Mouse (Mus musculus) liver, embryonic 14.5 days (tissue): ENCODE measurements around the gene Tns1. TPM values are rescaled to one million over a fixed set of nuclear protein-coding genes. Genes with fewer than 3 reads are reported as not detected.

ENCODE experiments used
- ATAC-seq: fragments of 200-750 bp; cut with Nextera tagmentation; 2 replicates; pipeline ENCODE4 v1.8.0; 2017; ENCODE audit warnings: moderate number of reproducible peaks, mild to moderate bottlenecking, moderate library complexity; ENCODE audit not compliant: insufficient read depth
- DNase-seq, 3 experiments: peaks; one replicate each; pipeline ENCODE4 v3.0.0-alpha.2; 2012 to 2013; ENCODE audit warnings: low read depth in 3 of 3, low spot score in 3 of 3
- H3K27ac ChIP-seq: fragments of 300-500 bp; sonication (generic); 2 replicates; pipeline ENCODE4 v1.5.1; 2014; ENCODE audit warnings: moderate library complexity, mild to moderate bottlenecking, control low read depth, inconsistent platforms
- H3K27me3 ChIP-seq: fragments of 300-500 bp; sonication (generic); 2 replicates; pipeline ENCODE4 v1.6.1; 2014; ENCODE audit warnings: mild to moderate bottlenecking, low read length, moderate library complexity; ENCODE audit not compliant: control insufficient read depth, insufficient read depth
- H3K36me3 ChIP-seq: fragments of 300-500 bp; sonication (generic); replicated peaks from 2 replicates; pipeline ENCODE4 v1.6.1; 2014; ENCODE audit warnings: low read depth; ENCODE audit not compliant: control insufficient read depth, insufficient read depth
- H3K4me1 ChIP-seq, 2 experiments: fragments of 200-500 bp in 1 of 2; fragments of 300-500 bp in 1 of 2; sonication (generic) in 1 of 2; replicated peaks; 2 replicates each; pipeline ENCODE4 v1.6.1; 2012 to 2014; ENCODE audit warnings: antibody characterized with exemption in 1 of 2, inconsistent platforms in 1 of 2, low read length in 1 of 2; ENCODE audit not compliant: control insufficient read depth in 2 of 2, insufficient read depth in 2 of 2
- H3K4me2 ChIP-seq: fragments of 300-500 bp; sonication (generic); 2 replicates; pipeline ENCODE4 v1.6.1; 2014; ENCODE audit warnings: low read depth, mild to moderate bottlenecking, control low read depth, moderate library complexity
- H3K4me3 ChIP-seq, 2 experiments: fragments of 200-500 bp in 1 of 2; fragments of 300-500 bp in 1 of 2; sonication (generic) in 1 of 2; 2 replicates each; pipeline ENCODE4 v1.5.1; 2012 to 2014; ENCODE audit warnings: low read depth in 2 of 2, low read length in 2 of 2, mild to moderate bottlenecking in 2 of 2, control low read depth in 1 of 2, inconsistent platforms in 1 of 2, moderate library complexity in 1 of 2; ENCODE audit not compliant: insufficient read depth in 1 of 2
- H3K9ac ChIP-seq: fragments of 300-500 bp; sonication (generic); replicated peaks from 2 replicates; pipeline ENCODE4 v1.6.1; 2014; ENCODE audit warnings: mild to moderate bottlenecking, control low read depth, moderate library complexity
- H3K9me3 ChIP-seq: fragments of 300-500 bp; sonication (generic); 2 replicates; pipeline ENCODE4 v1.6.1; 2016; ENCODE audit warnings: low read length, mixed read lengths; ENCODE audit not compliant: control insufficient read depth
- CTCF ChIP-seq: IDR thresholded peaks from 2 replicates; pipeline ENCODE4 v1.5.1; 2016; ENCODE audit warnings: antibody characterized with exemption, low read depth, control low read depth
- EP300 ChIP-seq: IDR thresholded peaks from 2 replicates; pipeline ENCODE4 v1.6.1; 2016; ENCODE audit warnings: antibody characterized with exemption, low read depth
- WGBS: fragments of 180-500 bp; shearing (Covaris S2); extraction: QIAGEN DNeasy Blood & Tissue Kit; methylation state at CpG from one replicate; pipeline ENCODE4 v1.1.7; 2014; ENCODE audit not compliant: insufficient replicate concordance; 5-methylcytosine and 5-hydroxymethylcytosine counted together
- polyA plus RNA-seq, 2 experiments: library from polyadenylated mRNA; depleted of rRNA in 1 of 2; stranded (reverse) in 1 of 2; unstranded in 1 of 2; fragments of >200 nt; fragmentation: Nextera tagmentation in 1 of 2; extraction: Ambion mirVana in 1 of 2; gene quantifications; 2 replicates each; pipeline versions ENCODE4 v1.2.1 to v1.2.3; 2012 to 2014

Gene Tns1
- polyA plus RNA-seq, 2 experiments, result 7.2 to 15.7 TPM

GRCm38 (mm10) chr1:74094497-74095270 is 29.6 kb downstream of the Tns1 start:
- Histone ChIP-seq H3K4me3 (no peak overlapping the region), H3K36me3 (no peaks in the 10 kb centered on the region), H3K27me3 (peaks cover 37% of the 10 kb centered on the region), H3K4me1 (no peaks in the 10 kb centered on the region), H3K9me3 (no peaks in the 10 kb centered on the region), H3K4me2 (no peak overlapping the region), H3K27ac (no peak overlapping the region), H3K9ac (no peak overlapping the region)
- ATAC-seq (no peak), DNase-seq (no peak)
- TF ChIP-seq EP300 (no peak), CTCF (no peak)
- 35% methylated on average over 7 of the region's 7 CpGs for WGBS

- Histone ChIP-seq H3K27me3 (peaks cover 25% of the 10 kb centered on the region), H3K9me3 (no peaks in the 10 kb centered on the region), H3K4me1 (no peaks in the 10 kb centered on the region), H3K36me3 (no peaks in the 10 kb centered on the region), H3K9ac (no peak overlapping the region), H3K4me2 (no peak overlapping the region), H3K27ac (no peak overlapping the region), H3K4me3 (no peak overlapping the region)
- no peak for DNase-seq
- TF ChIP-seq CTCF, result no peak
- TF ChIP-seq EP300, result no peak
- ATAC-seq, result no peak
- WGBS, result 57% methylated on average over 5 of the region's 5 CpGs
Observed at GRCm38 (mm10) chr1:74093447-74093846, 30.8 kb downstream of the Tns1 start.

- H3K9ac ChIP-seq, result no peak overlapping the region
- 48% methylated on average over 10 of the region's 10 CpGs for whole genome bisulfite sequencing
Observed at GRCm38 (mm10) chr1:74092242-74092641, 32.0 kb downstream of the Tns1 start.

GRCm38 (mm10) chr1:74091611-74092224 is 32.5 kb downstream of the Tns1 start:
- Histone ChIP-seq H3K4me1 (no peaks in the 10 kb centered on the region), H3K4me3 (no peak overlapping the region), H3K9me3 (no peaks in the 10 kb centered on the region), H3K27ac (no peak overlapping the region), H3K4me2 (no peak overlapping the region), H3K36me3 (no peaks in the 10 kb centered on the region), H3K27me3 (peaks cover 8% of the 10 kb centered on the region), H3K9ac (no peak overlapping the region)
- ATAC-seq, result no peak
- WGBS, result 23% methylated on average over 6 of the region's 6 CpGs
- no peak for TF ChIP-seq EP300
- TF ChIP-seq CTCF, result no peak
- no peak for DNase-seq

More at GRCm38 (mm10) chr1:74092242-74092641, 32.0 kb downstream of the Tns1 start:
- DNase-seq (no peak), ATAC-seq (no peak)
- Histone ChIP-seq H3K4me3 (no peak overlapping the region), H3K27ac (no peak overlapping the region), H3K27me3 (peaks cover 13% of the 10 kb centered on the region), H3K4me1 (no peaks in the 10 kb centered on the region), H3K36me3 (no peaks in the 10 kb centered on the region), H3K4me2 (no peak overlapping the region), H3K9me3 (no peaks in the 10 kb centered on the region)
- TF ChIP-seq EP300 (no peak), CTCF (no peak)

- no peaks in the 10 kb centered on the region for H3K9me3 ChIP-seq
- no peak overlapping the region; a peak in 1 of 4 replicates for H3K4me3 ChIP-seq
- H3K36me3 ChIP-seq, result no peaks in the 10 kb centered on the region
- 33% methylated on average over 6 of the region's 7 CpGs for WGBS
- H3K9ac ChIP-seq, result no peak overlapping the region
- no peak overlapping the region for H3K4me2 ChIP-seq
- TF ChIP-seq CTCF (no peak), EP300 (no peak)
- peaks cover 4% of the 10 kb centered on the region for H3K27me3 ChIP-seq
- DNase-seq (no peak), ATAC-seq (no peak)
- no peak overlapping the region for H3K27ac ChIP-seq
- H3K4me1 ChIP-seq, result no peaks in the 10 kb centered on the region
Observed at GRCm38 (mm10) chr1:74091138-74091537, 33.1 kb downstream of the Tns1 start.
